Mouse (Mus musculus) adrenal gland, postnatal 10 days (tissue): ENCODE data around the gene Gm49321. TPM values are rescaled to one million over a fixed set of nuclear protein-coding genes. Genes with fewer than 3 reads are reported as not detected.

Source experiments
- DNase-seq: peaks from one replicate; pipeline ENCODE4 v3.0.0; 2021; ENCODE audit warnings: mixed read lengths
- total RNA-seq, 2 experiments: library from RNA; stranded (reverse); gene quantifications; 2 replicates each; pipeline ENCODE4 v1.2.3; 2021

Gm49321 gene
- total RNA-seq, 2 experiments from 2014 or later = 3.3 to 7.9 TPM

DNA sequence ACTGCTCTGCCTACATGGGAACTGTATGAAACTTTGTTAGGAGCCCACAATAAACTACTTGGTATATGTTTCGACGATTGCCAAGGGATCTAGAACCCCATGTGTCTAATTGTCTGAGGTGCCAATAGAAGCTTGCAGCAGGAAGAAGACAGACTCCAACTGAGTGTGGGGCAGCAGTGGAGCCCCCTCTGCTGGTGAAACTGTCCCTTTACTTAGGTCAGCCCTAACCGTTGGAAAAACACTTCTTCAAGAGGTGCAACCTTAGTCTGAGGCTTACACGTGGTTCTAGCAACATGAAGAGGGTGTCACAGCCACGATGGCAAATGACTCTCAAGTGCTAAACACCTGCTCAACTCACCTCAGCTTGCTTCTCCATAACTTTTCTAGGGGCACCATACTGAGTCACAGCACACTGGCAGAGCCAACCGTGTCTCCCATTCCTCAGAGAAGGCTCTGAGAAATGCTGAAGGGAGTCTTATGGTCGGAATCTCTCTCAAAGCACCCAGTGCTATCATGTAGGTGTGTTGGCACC, 77.4 kb downstream of the Gm49321 start:
- DNase-seq = peak; percentile 52

DNA sequence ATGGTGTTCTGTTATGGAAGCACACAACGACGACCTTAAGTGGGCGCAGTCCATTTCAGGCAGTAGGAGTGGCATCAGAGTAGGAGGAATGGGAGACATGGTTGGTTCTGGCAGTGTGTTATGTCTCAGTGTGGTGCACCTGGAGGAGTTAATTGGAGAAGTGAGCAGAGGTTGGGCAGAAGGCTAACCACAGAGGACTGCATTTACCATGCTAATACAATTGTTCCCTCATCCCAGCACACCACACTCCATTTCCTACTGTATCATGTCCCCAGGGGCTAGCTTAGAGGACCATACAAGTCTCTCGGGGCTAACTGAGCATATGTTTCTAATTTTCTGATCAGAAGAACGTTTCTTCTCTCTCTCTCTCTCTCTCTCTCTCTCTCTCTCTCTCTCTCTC, 78.0 kb downstream of the Gm49321 start:
- no peak for DNase-seq

Other genes starting within 250 kb of the Gm49321 start
- gene Hif1a, start 36.3 kb upstream of the Gm49321 start, total RNA-seq = 10 to 100 TPM; 56.7 to 58.2 TPM
- gene Snapc1, start 26.8 kb downstream of the Gm49321 start, total RNA-seq = 10 to 100 TPM; 12.4 to 13.0 TPM
- 1 to 10 TPM in 1 of 2 experiments, under 1 TPM in 1; 0.93 to 1.7 TPM for gene Syt16, start 60.0 kb downstream of the Gm49321 start, total RNA-seq